Mouse (Mus musculus): Measurements from ENCODE around the gene Peli1.
"Not testable (repeated sequence)": the region's sequence is repeated elsewhere in the genome, so short reads cannot be mapped to it uniquely, and the experiment has no call there.

Peli1 gene

GRCm38 (mm10) chr11:21191821-21192220 lies 100.7 kb downstream of the Peli1 start:
- DNase-seq (ENCODE audit: low spot score in 2 of 2) = not testable (repeated sequence)

GRCm38 (mm10) chr11:21194851-21195250 lies 103.8 kb downstream of the Peli1 start:
- DNase-seq (ENCODE audit: low spot score in 2 of 2) = no peak
